Mouse (Mus musculus) adrenal gland, postnatal 14 days (tissue): ENCODE results near the gene C5ar1. TPM values are rescaled to one million over a fixed set of nuclear protein-coding genes. Genes with fewer than 3 reads are reported as not detected.

Experiments used
- DNase-seq: peaks from one replicate; pipeline ENCODE4 v3.0.0; 2021; ENCODE audit warnings: mixed read lengths
- total RNA-seq: library from RNA; stranded (reverse); gene quantifications from 2 replicates; pipeline ENCODE4 v1.2.3, GENCODE M21; 2021

Gene C5ar1
- total RNA-seq, 1 experiment from 2014 or later = 3.3 TPM

DNA sequence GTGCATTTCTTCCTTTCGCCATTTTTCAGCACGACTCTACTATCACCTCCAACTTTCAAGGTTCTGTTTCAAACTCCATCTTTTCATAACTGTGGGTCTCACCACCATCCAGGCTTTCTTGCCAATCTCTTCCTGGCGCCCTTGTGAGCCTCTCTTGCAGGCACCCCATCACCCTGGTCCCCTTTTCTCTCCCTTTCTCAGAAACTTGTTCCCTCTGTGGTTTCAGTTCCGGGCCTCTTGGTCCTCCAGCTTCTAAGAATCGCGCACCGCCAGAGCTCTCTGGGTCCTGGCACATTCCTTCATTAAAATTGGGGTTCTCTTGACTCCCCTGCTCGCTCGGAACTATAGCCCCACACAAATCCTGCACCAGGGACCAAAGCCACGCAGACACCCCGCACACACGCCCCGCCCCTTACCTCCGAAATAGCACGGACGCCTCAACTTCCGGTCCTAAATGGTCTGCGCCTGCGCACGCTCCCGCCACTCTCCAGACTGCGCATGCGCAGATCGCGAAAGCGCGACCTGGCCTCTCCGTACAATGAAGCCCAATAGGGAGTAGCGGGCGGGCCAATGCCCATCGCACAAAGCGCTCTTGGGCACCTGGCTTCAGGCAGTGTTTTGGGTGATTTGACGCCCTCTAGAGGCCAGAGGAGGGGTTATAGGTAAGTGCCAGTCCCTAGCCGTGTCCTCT lies 37.6 kb downstream of the C5ar1 start, which contains the start of gene Dhx34:
Gene Dhx34 (minus strand): TSS at position 456 of the 691 bp plus-strand sequence.
- peak; percentile 97 for DNase-seq

DNA sequence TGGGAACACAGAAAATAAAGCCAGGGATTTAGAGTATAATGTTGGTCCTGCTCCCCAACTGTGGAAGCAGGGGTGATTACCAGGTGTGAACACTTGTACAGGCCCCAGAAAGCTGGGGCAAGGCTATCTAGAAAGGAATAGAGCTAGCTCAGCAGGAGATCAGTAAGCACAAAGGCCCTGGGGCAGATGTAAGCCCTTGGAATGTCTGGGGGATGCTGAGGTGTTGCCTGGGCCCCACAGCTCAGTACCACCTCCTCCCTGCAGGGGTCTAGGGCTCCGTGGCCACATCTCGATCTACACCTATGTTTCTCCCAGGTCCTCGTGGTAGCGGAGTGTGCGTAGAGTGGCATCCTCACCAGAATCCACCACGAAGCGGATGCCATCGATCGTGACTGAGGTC lies 45.4 kb downstream of the C5ar1 start:
- no peak for DNase-seq

DNA sequence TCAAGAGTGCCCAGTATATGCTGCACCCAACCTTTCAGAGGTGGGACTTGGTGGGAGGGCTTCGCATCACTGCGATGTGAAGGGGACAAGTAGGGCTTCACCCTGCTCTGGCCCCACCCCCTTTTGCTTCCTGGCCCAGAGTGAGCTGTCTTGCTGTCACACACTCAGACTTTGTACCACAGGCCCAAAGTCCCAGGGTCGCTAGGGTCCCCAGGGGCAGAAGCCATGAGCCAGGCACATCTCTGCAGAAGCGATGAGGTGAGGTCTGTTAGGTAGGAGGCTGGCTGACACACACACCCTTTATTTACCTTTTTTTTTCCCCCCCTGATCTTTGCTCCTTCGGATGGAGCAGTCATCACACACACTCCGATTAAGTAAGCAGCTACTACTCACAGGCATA lies 46.1 kb downstream of the C5ar1 start:
- DNase-seq = no peak

DNA sequence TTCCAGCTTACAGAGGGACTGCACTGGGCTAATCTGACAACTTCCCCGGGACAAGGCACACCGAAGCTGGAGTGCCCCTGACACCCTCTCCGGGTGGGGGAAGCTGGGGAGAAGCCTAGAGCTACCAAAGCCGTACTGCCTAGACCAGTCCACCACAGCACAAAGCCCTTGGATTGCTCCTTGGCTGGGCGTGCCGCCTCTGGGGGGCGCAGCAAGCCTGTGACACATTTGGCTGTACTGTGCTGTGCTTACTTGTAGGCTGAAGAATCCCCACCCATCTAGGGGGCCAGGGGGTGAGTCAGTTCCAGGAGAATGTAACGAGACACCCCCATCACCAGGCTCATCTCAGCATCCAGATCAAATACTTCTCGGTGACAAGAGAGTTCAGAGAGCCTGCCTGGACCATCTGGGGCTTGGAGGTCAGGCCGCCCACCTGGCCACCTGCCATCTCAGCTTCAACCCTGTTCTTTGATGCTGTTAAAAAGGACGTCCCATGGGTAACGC lies 48.4 kb downstream of the C5ar1 start:
- DNase-seq = no peak

DNA sequence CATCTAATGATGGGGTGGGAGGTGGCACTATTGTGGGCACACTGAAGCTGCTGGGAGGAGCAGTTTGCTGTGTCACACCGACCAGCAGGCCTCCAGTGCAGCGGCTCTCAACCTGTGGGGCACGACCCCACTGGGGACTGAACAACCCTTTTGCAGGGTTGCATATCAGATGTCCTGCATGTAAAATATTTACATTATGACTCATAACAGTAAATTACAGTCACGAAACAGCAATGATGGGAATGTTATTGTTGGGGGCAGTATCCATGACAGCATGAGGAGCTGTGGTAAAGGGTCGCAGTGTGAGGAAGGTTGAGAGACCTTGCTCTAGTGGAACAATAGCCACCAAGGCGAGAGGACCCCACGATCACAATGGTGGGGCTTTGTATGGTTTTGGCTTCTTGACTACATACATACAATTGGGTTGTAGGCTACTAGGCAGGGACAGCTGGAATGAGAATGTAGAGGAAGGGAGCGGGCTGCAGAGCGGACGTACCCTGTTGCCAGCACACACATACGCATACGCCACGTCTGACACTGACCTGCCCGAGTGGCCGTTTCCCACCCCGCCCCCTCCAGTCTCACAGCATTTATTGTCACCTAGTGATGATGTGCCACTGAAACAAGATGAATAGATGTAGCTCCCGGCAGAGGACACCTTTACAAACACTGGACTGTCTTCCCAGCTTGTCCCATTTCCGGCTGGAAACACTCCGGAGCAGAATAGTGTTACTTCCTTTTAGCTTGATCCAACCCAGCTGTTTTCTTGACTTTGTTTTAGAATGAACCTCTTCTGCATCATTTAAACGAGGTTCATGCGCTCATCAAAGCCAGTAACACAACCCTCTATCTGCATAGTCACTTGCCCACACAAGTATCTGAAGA lies 50.3 kb downstream of the C5ar1 start:
- no peak for DNase-seq

DNA sequence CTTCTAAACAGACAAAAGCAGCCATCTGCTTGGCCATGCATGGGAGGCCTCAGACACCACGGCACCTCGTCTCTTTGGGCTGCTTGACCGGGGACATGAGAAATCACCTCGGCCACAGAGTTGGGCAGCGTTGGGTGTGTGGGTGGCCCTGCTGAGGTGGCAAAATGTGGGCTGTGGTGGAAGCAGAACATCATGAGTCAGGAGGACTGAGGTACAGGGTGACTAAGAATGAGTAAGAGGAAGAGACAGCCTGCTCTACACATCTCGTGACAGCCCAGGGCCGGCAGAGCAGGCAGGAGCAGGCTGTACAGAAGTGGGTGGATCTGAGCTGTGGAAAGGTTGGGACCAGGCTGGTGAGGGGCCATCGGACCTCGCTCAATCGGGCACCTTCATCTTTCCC lies 51.8 kb downstream of the C5ar1 start:
- peak; percentile 57 for DNase-seq

DNA sequence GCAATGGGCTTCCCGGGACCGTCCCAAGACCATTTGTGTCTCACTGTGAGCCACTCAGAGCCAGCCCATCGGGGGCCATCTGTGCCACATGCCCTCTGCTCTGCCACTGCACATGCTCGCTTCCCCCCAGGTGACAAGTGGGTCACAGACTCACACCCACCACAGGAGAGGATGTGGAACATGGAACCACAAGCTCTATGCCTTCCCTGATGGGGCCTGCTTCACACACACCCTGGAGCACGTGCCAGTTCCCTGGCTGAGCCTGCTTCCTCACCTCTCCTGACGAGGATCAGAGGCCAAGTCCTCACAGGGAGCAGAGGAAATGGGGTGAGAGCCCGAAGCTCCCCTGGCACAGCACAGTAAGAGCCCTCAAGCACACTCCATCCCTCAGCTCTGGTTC lies 52.3 kb downstream of the C5ar1 start:
- DNase-seq = no peak

DNA sequence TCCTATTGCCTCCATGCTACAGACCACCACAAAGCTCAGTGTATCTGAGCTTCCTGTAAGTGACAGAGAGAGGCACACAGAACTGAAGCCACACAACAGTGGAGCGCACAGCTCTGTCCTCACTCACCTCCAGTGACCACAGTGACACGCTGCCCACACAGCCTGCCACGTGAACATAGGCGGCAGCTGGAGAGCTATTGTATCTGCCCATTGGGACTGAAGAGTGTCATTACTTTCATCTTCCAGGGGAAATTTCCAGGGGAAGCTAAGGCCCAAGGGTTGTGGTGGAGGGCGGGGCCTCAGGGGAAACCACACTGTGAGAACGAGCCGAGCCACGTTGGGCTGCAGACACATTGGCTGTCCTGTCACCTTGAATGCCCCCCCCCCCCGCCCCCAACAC lies 54.5 kb downstream of the C5ar1 start:
- DNase-seq = no peak

DNA sequence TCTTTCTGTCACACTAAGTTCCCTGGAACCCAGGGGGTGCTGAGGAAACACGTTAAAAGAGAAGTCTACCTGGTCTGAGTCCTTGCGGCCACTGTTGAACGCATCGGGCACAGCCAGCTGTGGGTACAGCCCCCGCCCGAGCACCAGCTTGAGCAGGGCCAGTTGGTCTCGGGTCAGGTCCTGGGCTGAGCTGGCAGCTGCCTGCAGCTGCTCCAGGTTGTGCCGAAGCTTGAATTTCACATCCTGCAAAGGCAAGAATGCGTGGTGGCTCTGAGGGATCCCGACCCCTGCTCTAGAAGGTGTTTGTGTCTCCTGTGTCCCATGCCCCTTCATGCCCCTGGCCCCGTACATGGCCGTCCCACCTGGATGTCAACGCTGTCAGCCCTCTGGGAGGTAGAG lies 55.8 kb downstream of the C5ar1 start:
- no peak for DNase-seq

DNA sequence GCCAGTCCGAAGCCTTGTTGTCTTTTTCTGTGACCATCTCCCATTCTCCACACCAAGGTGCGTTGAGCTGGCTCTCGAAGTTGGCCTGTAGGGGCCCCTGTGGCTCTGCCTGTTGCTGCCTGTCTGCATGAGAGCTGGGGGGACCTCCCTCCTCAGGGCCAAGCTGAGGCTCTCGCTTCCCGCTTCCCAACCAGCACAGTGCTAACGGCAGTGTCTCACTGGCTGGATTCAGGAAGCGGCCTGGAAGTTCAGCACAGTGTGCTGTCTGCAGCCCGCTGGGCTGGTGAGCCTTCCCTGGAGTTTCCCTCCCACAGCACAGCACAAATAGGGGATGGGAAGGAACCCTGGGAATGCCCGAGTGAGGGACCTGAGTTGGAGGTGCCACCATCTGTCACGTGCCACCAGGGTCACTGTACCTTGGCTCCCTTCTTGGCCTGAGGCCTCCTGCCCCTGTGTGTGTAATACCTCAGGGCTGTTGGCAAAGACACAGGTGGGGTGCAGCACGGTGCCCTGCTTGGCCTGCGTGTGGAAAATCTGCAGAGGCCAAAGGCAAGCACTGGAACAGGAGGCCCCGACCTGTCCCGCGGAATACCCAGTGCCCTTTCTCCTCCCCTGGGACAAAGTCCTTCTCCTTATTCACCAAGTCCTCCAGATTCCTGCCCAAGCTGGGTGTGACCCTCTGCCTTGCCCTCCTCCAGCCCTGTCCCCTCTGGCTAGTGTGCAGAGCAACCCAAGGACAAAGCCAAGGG lies 56.4 kb downstream of the C5ar1 start:
- DNase-seq = peak; percentile 63

DNA sequence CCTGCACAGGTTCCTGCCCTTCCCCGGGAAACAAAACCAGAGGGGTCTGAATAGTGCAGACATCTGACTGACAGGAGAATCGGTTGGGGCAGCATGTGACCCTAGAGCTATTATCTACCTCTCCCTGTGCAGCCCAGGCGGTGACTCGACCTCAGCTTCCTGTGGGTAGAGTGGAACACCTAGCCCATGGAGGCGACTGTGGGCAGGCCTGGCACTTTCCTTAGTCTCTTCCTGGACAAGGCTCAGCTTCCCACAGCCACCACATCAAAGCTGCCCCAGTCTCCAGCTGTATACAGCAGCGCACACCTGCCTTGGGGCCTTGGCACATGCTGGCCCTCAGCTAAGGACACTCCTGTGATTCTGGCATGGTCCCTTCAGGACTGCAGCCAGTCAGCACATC lies 58.2 kb downstream of the C5ar1 start:
- no peak for DNase-seq

DNA sequence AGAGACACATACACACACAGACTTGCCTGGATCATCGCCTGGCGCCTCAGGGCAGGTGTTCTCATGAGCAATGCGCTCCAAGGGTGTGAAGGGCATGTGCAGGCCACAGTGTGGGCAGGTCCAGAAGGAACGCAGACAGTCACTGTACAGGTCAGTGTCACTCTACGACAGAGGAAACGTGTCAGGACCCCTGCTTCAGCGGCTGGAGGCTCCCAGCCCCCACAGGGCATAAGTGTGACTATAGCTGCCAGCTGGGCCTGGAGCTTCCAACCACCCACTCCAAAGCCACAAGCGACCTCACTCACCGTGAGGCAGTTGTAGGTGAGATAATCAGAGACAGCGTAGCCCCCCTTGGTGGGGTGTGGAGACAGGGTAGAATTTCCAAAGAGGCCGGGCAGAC lies 60.8 kb downstream of the C5ar1 start:
- DNase-seq = no peak

DNA sequence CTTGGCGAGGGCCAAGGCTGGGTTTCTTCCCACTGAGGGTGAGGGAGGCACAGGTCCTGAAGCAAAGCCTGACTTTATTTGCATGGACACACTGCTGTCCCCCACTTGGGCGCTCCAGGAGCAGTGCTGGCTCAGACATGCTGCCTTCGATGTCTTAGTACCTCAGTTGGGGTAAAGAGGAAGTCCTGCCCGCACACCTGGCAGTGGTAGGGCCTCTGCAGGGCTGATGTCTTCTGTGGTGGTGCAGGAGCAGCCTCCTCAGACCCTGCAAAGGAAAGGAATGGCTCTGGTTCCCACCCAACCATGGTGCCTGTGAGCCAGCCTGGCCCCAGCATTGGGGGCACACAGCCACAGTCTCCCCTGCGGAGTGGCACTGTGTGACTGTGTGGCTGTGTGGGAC lies 62.2 kb downstream of the C5ar1 start:
- no peak for DNase-seq

Other genes starting within 250 kb of the C5ar1 start
- gene Bicra, start 211.6 kb downstream of the C5ar1 start, total RNA-seq = 16.1 and 16.7 TPM in 2 replicates
- 0.07 and 0.08 TPM in 2 replicates for gene Zfp541, start 197.7 kb downstream of the C5ar1 start, total RNA-seq
- gene Napa, start 161.1 kb downstream of the C5ar1 start, total RNA-seq = 117 and 128 TPM in 2 replicates
- gene Kptn, start 139.6 kb downstream of the C5ar1 start, total RNA-seq = 22.3 and 24.7 TPM in 2 replicates
- 3.6 and 4.1 TPM in 2 replicates for gene Slc8a2, start 129.7 kb downstream of the C5ar1 start, total RNA-seq
- 9.4 and 16.2 TPM in 2 replicates for gene Meis3, start 84.5 kb downstream of the C5ar1 start, total RNA-seq
- 12.3 and 13.7 TPM in 2 replicates for gene Dhx34, start 37.5 kb downstream of the C5ar1 start, total RNA-seq
- 0.37 and 0.75 TPM in 2 replicates for gene C5ar2, start 15.4 kb downstream of the C5ar1 start, total RNA-seq
- gene Inafm1, start 14.1 kb upstream of the C5ar1 start, total RNA-seq = 16.6 and 21.1 TPM in 2 replicates
- 68.1 and 75.4 TPM in 2 replicates for gene Ccdc9, start 27.3 kb upstream of the C5ar1 start, total RNA-seq
- gene Bbc3, start 48.9 kb upstream of the C5ar1 start, total RNA-seq = 5.8 and 11.6 TPM in 2 replicates
- gene Sae1, start 128.3 kb upstream of the C5ar1 start, total RNA-seq = 62.3 and 72.1 TPM in 2 replicates
- gene Zc3h4, start 141.4 kb upstream of the C5ar1 start, total RNA-seq = 37.4 and 48.5 TPM in 2 replicates
- 46.2 and 49.2 TPM in 2 replicates for gene Tmem160, start 193.2 kb upstream of the C5ar1 start, total RNA-seq
- gene Npas1, start 218.2 kb upstream of the C5ar1 start, total RNA-seq = not detected in 2 replicates